Mouse (Mus musculus) MEL (cell line): ENCODE data around the gene Arhgef17. TPM values are rescaled to one million over a fixed set of nuclear protein-coding genes. Genes with fewer than 3 reads are reported as not detected.

ENCODE experiments used
- DNase-seq: peaks from one replicate; pipeline ENCODE4 v3.0.0; 2011; ENCODE audit warnings: low read depth, low spot score
- H3K27ac ChIP-seq: 2 replicates; pipeline ENCODE4 v1.5.1; 2012; ENCODE audit warnings: low read depth, mild to moderate bottlenecking, control low read depth, low read length, moderate library complexity; ENCODE audit not compliant: control insufficient read depth
- H3K27me3 ChIP-seq, 2 experiments: fragments of 150-350 bp in 1 of 2; sonication (generic) in 1 of 2; 2 replicates each; pipeline ENCODE4 v1.6.1; 2012; ENCODE audit warnings: low read length in 2 of 2, mild to moderate bottlenecking in 2 of 2, improper control_type of control experiment in 1 of 2, moderate library complexity in 1 of 2; ENCODE audit not compliant: insufficient read depth in 2 of 2, control insufficient read depth in 1 of 2
- H3K36me3 ChIP-seq, 2 experiments: 2 replicates each; pipeline ENCODE4 v1.6.1; 2012 to 2014; ENCODE audit warnings: low read length in 2 of 2, improper control_type of control experiment in 1 of 2, inconsistent platforms in 1 of 2, mild to moderate bottlenecking in 1 of 2; ENCODE audit not compliant: insufficient read depth in 2 of 2, control insufficient read depth in 1 of 2
- H3K4me1 ChIP-seq, 2 experiments: fragments of 150-350 bp in 1 of 2; sonication (generic) in 1 of 2; 2 replicates each; pipeline ENCODE4 v1.6.1; 2012; ENCODE audit warnings: low read length in 2 of 2, improper control_type of control experiment in 1 of 2, mild to moderate bottlenecking in 1 of 2; ENCODE audit not compliant: insufficient read depth in 2 of 2, control insufficient read depth in 1 of 2
- H3K4me3 ChIP-seq, 2 experiments: fragments of 150-350 bp in 1 of 2; sonication (generic) in 1 of 2; 2 replicates each; pipeline ENCODE4 v1.5.1; 2012; ENCODE audit warnings: low read depth in 2 of 2, low read length in 2 of 2, mild to moderate bottlenecking in 2 of 2, moderate library complexity in 2 of 2, control low read depth in 1 of 2, improper control_type of control experiment in 1 of 2; ENCODE audit not compliant: control insufficient read depth in 1 of 2, insufficient read depth in 1 of 2
- H3K79me2 ChIP-seq: 2 replicates; pipeline ENCODE4 v1.6.1; 2012; ENCODE audit warnings: mild to moderate bottlenecking, low read length, moderate library complexity; ENCODE audit not compliant: control insufficient read depth, poor library complexity, insufficient read depth
- H3K9ac ChIP-seq: 2 replicates; pipeline ENCODE4 v1.6.1; 2012; ENCODE audit warnings: low read depth, mild to moderate bottlenecking, control low read depth, low read length, moderate library complexity; ENCODE audit not compliant: control insufficient read depth, poor library complexity, severe bottlenecking
- H3K9me3 ChIP-seq: fragments of 150-350 bp; sonication (generic); replicated peaks from 2 replicates; pipeline ENCODE4 v1.6.1; 2012; ENCODE audit warnings: mild to moderate bottlenecking, low read length, improper control_type of control experiment, moderate library complexity; ENCODE audit not compliant: insufficient read depth
- CTCF ChIP-seq, 3 experiments: IDR thresholded peaks in 2 of 3; conservative IDR thresholded peaks in 1 of 3; 2 replicates each; pipeline ENCODE4 v1.5.1; 2011 to 2012; ENCODE audit warnings: low read length in 3 of 3, low read depth in 2 of 3, mild to moderate bottlenecking in 2 of 3, improper control_type of control experiment in 1 of 3, inconsistent platforms in 1 of 3, mixed read lengths in 1 of 3, moderate library complexity in 1 of 3; ENCODE audit not compliant: control insufficient read depth in 1 of 3, insufficient read depth in 1 of 3, poor library complexity in 1 of 3, severe bottlenecking in 1 of 3
- ELF1 ChIP-seq: IDR thresholded peaks from 2 replicates; pipeline ENCODE4 v1.6.1; 2014; ENCODE audit warnings: low read depth, mild to moderate bottlenecking, inconsistent platforms, low read length, improper control_type of control experiment, moderate library complexity
- ETS1 ChIP-seq: IDR thresholded peaks from 2 replicates; pipeline ENCODE4 v1.6.1; 2012; ENCODE audit warnings: low read depth, mild to moderate bottlenecking, inconsistent platforms, low read length, improper control_type of control experiment, moderate library complexity
- GABPA ChIP-seq: IDR thresholded peaks from 2 replicates; pipeline ENCODE4 v1.6.1; 2012; ENCODE audit warnings: low read depth, mild to moderate bottlenecking, inconsistent platforms, low read length, improper control_type of control experiment, moderate library complexity
- KAT2A ChIP-seq: conservative IDR thresholded peaks from 2 replicates; pipeline ENCODE4 v1.6.1; 2012; ENCODE audit warnings: low read depth, low read length, improper control_type of control experiment, inconsistent platforms
- MEF2A ChIP-seq: IDR thresholded peaks from 2 replicates; pipeline ENCODE4 v1.6.1; 2014; ENCODE audit warnings: low read depth, mild to moderate bottlenecking, inconsistent platforms, low read length, improper control_type of control experiment; ENCODE audit not compliant: poor library complexity, insufficient replicate concordance, severe bottlenecking; ENCODE audit errors: extremely low read depth
- MYB ChIP-seq: IDR thresholded peaks from 2 replicates; pipeline ENCODE4 v1.6.1; 2011; ENCODE audit warnings: mild to moderate bottlenecking, low read depth, low read length, improper control_type of control experiment
- POLR2AphosphoS2 ChIP-seq: IDR thresholded peaks from 2 replicates; pipeline ENCODE4 v1.6.1; 2011; ENCODE audit warnings: low read length, improper control_type of control experiment
- RCOR1 ChIP-seq: IDR thresholded peaks from 2 replicates; pipeline ENCODE4 v1.6.1; 2012; ENCODE audit warnings: low read depth, mild to moderate bottlenecking, inconsistent platforms, low read length, improper control_type of control experiment
- SMC3 ChIP-seq: IDR thresholded peaks from 2 replicates; pipeline ENCODE4 v1.6.1; 2011; ENCODE audit warnings: low read depth, low read length, improper control_type of control experiment
- TAL1 ChIP-seq: IDR thresholded peaks from 2 replicates; pipeline ENCODE4 v1.6.1; 2012; ENCODE audit warnings: mild to moderate bottlenecking, inconsistent platforms, low read length, moderate library complexity, mixed read lengths
- TBP ChIP-seq: IDR thresholded peaks from 2 replicates; pipeline ENCODE4 v1.8.0; 2011; ENCODE audit warnings: low read depth, low read length, improper control_type of control experiment
- TCF12 ChIP-seq: IDR thresholded peaks from 2 replicates; pipeline ENCODE4 v1.6.1; 2014; ENCODE audit warnings: low read depth, mild to moderate bottlenecking, inconsistent platforms, low read length, improper control_type of control experiment, moderate library complexity
- UBTF ChIP-seq: IDR thresholded peaks from 2 replicates; pipeline ENCODE4 v1.6.1; 2012; ENCODE audit warnings: low read depth, mild to moderate bottlenecking, inconsistent platforms, low read length, improper control_type of control experiment, moderate library complexity, borderline replicate concordance; ENCODE audit not compliant: insufficient read depth
- ZC3H11A ChIP-seq: IDR thresholded peaks from 2 replicates; pipeline ENCODE4 v1.6.1; 2012; ENCODE audit warnings: low read depth, mild to moderate bottlenecking, inconsistent platforms, low read length, improper control_type of control experiment
- ZKSCAN1 ChIP-seq: IDR thresholded peaks from 2 replicates; pipeline ENCODE4 v1.6.1; 2012; ENCODE audit warnings: low read depth, mild to moderate bottlenecking, inconsistent platforms, low read length, improper control_type of control experiment, moderate library complexity
- ZMIZ1 ChIP-seq: IDR thresholded peaks from 2 replicates; pipeline ENCODE4 v1.6.1; 2012; ENCODE audit warnings: low read depth, mild to moderate bottlenecking, inconsistent platforms, low read length, improper control_type of control experiment, moderate library complexity
- polyA plus RNA-seq, 2 experiments: library from polyadenylated mRNA; stranded (reverse) in 1 of 2; unstranded in 1 of 2; fragments of >175 nt in 1 of 2; fragments of >200 nt in 1 of 2; gene quantifications; 2 replicates each; pipeline versions ENCODE4 v1.2.1 to v1.2.4; 2012; ENCODE audit warnings: low replicate concordance in 2 of 2, low read depth in 1 of 2; ENCODE audit not compliant: insufficient read length in 2 of 2, insufficient read depth in 1 of 2, missing spikeins in 1 of 2
- total RNA-seq: library from RNA; depleted of rRNA; stranded (reverse); fragments of 300-350 nt; gene quantifications from 2 replicates; pipeline ENCODE4 v1.2.3, GENCODE M21; 2012

Gene Arhgef17
- total and polyA plus RNA-seq, 3 experiments: under 0.01 TPM; not detected in 2

DNA sequence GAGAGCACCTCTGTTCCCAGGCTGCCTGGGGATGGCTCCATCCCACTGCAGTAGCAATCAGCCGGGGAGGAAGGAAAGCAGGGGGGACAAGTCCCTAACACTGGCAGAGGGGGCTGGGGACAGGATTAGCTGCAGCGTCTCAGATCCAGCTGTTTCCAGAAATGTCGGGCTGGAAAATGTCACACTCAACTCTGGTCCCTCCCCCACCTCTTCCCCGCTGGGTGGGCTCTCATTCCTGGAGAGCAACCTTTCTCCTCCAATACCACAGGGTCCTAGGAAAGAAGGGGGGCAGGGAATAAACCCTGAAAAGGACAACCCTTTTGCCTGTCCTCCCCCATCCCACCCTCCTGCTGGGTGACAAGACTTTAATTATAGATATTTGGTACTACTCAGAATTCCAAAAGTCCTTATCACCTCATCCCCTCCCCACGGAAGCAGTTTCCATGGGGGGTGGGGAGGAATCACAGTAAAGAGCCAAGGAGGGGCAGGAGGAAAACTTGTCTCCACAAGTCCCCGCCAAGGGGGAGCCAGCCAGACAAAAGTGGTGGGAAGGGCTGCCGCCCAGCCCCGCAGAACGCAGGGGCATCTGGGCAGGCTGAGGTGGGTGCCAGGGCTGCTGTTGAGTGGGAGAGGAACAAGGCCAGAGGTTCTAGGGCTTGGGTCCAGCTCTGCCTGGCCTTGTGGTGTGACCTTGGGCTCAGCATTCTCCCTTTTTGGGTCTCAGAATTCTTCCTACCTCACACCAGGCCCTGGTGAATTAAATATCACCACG lies 7.0 kb downstream of the Arhgef17 start:
- no peak overlapping the region for H3K27ac ChIP-seq
- no peak overlapping the region for H3K4me3 ChIP-seq
- no peaks in the 10 kb centered on the region for H3K36me3 ChIP-seq
- no peaks in the 10 kb centered on the region for H3K9me3 ChIP-seq
- TF ChIP-seq MEF2A (no peak), POLR2AphosphoS2 (no peak), UBTF (no peak), CTCF (IDR thresholded peaks at IDR 0.05 in 2 of 3, conservative IDR thresholded peaks at IDR 0.05 in 1 of 3; ENCODE audit: control insufficient read depth in 1 of 3, insufficient read depth in 1 of 3, low read depth in 2 of 3, low read length in 3 of 3, poor library complexity in 1 of 3, severe bottlenecking in 1 of 3) (no peak)
- no peaks in the 10 kb centered on the region for H3K79me2 ChIP-seq
- peaks cover 8 to 15% of the 10 kb centered on the region in 2 experiments for H3K27me3 ChIP-seq
- DNase-seq: no peak
- H3K4me1 ChIP-seq: no peaks in the 10 kb centered on the region
- H3K9ac ChIP-seq: no peak overlapping the region

DNA sequence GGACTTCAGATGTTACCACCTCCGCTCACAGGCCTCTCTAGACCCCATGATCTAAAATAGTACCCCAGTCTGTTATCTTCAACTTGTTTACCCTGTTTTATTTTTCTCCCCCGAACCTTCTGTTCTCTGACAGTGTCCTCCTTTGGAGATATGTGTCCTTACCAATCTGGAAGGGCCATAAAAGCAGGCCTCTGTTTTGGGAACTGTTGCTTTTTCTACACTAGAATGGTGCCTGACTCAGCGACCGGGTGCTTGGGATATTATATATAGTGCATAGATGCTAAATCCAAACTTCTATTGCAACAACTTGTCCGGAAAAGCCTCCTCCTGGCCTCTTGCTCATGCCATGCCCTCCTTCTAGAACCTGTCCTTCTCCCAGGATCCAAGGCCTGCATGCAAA lies 7.7 kb downstream of the Arhgef17 start:
- peaks cover 8 to 15% of the 10 kb centered on the region in 2 experiments for H3K27me3 ChIP-seq
- no peak overlapping the region for H3K9ac ChIP-seq
- no peak for DNase-seq
- H3K4me1 ChIP-seq: no peaks in the 10 kb centered on the region
- no peak overlapping the region for H3K4me3 ChIP-seq
- no peak overlapping the region for H3K27ac ChIP-seq
- H3K36me3 ChIP-seq: no peaks in the 10 kb centered on the region
- no peaks in the 10 kb centered on the region for H3K9me3 ChIP-seq
- H3K79me2 ChIP-seq: no peaks in the 10 kb centered on the region
- no peak for TF ChIP-seq ZC3H11A
- TF ChIP-seq TBP: no peak
- no peak for TF ChIP-seq MYB
- TF ChIP-seq RCOR1: no peak
- TF ChIP-seq TAL1: no peak
- TF ChIP-seq GABPA: no peak
- TF ChIP-seq ZMIZ1: no peak
- no peak for TF ChIP-seq ETS1
- no peak for TF ChIP-seq SMC3
- no peak for TF ChIP-seq TCF12
- TF ChIP-seq ZKSCAN1: no peak
- TF ChIP-seq ELF1: no peak
- TF ChIP-seq KAT2A: no peak
